26 mouse cellular contexts compared by ENCODE assay signal in genomic region chr7:101423970-101424369, GRCm38 (mm10). TPM values are rescaled to one million over a fixed set of nuclear protein-coding genes. Genes with fewer than 3 reads are reported as not detected.
A peak's percentile ranks its signal among the peaks of the same experiment; 100 is the strongest.
DNase-seq lines count a peak whose midpoint lies in the region; ATAC-seq and TF ChIP-seq lines count a peak whose summit lies in the region.
"Had no signal": no experiment of that assay in that cellular context is flagged by ENCODE, and none has a peak within 500 bp of the region (broad histone marks: within the 10 kb centered on the region; RNA-seq: fewer than 3 reads in every experiment).

No protein-coding gene starts in this region.

- no peak for DNase-seq in forebrain, embryonic 11.5 days (ENCODE audit: low spot score)
- DNase-seq in layer of hippocampus, adult 2 months (ENCODE audit: low spot score in 2 of 2): no peak
- no peak for DNase-seq in layer of hippocampus, adult 9-11 months
- peak; percentile 50 for DNase-seq in midbrain, postnatal 0 days (ENCODE audit: low spot score)
- no peak for DNase-seq in yolk sac, embryonic 10.5 days (ENCODE audit: low spot score)
- DNase-seq: adrenal gland, postnatal 25 days; cerebellum, adult 9-10 months; gastrocnemius, postnatal 14 days; heart, adult 18-20 months; heart, postnatal 10 days; kidney, adult 2 months; lung, adult 18-20 months; right cerebral cortex, adult 18-20 months; right cerebral cortex, postnatal 4 days; thymus, adult 2 months had no signal

- no peak overlapping the region for H3K4me3 ChIP-seq in forebrain, embryonic 15.5 days
- H3K4me3 ChIP-seq in forebrain, embryonic 11.5 days (ENCODE audit: low read depth, low read length): no peak overlapping the region
- peak overlapping the region; percentile 3; the same call in 1 of the 2 replicates for H3K4me3 ChIP-seq in layer of hippocampus, adult 2 months
- H3K4me3 ChIP-seq in midbrain, postnatal 0 days (ENCODE audit: low read depth, low read length): no peak overlapping the region
- no peak overlapping the region for H3K4me3 ChIP-seq in midbrain, embryonic 13.5 days (replicated peaks)
- no peak overlapping the region for H3K4me3 ChIP-seq in stomach, embryonic 15.5 days (replicated peaks)
- H3K4me3 ChIP-seq: embryonic facial prominence, embryonic 15.5 days; heart, embryonic 12.5 days; hindbrain, embryonic 12.5 days; limb, embryonic 13.5 days; liver, embryonic 12.5 days had no signal

- no peaks in the 10 kb centered on the region for H3K36me3 ChIP-seq in forebrain, embryonic 15.5 days
- no peaks in the 10 kb centered on the region for H3K36me3 ChIP-seq in forebrain, embryonic 11.5 days (ENCODE audit: control insufficient read depth, insufficient read depth, low read length)
- no peaks in the 10 kb centered on the region for H3K36me3 ChIP-seq in midbrain, postnatal 0 days (ENCODE audit: insufficient read depth, low read length)
- H3K36me3 ChIP-seq in midbrain, embryonic 13.5 days: no peaks in the 10 kb centered on the region
- no peaks in the 10 kb centered on the region for H3K36me3 ChIP-seq in stomach, embryonic 15.5 days
- H3K36me3 ChIP-seq: embryonic facial prominence, embryonic 15.5 days; heart, embryonic 12.5 days; hindbrain, embryonic 12.5 days; limb, embryonic 13.5 days; liver, embryonic 12.5 days had no signal

- no peaks in the 10 kb centered on the region for H3K9me3 ChIP-seq in forebrain, embryonic 15.5 days
- no peaks in the 10 kb centered on the region for H3K9me3 ChIP-seq in forebrain, embryonic 11.5 days (ENCODE audit: control insufficient read depth, low read length)
- no peaks in the 10 kb centered on the region for H3K9me3 ChIP-seq in midbrain, postnatal 0 days (ENCODE audit: low read length)
- H3K9me3 ChIP-seq in midbrain, embryonic 13.5 days: no peaks in the 10 kb centered on the region
- no peaks in the 10 kb centered on the region for H3K9me3 ChIP-seq in stomach, embryonic 15.5 days
- H3K9me3 ChIP-seq: embryonic facial prominence, embryonic 15.5 days; heart, embryonic 12.5 days; hindbrain, embryonic 12.5 days; limb, embryonic 13.5 days; liver, embryonic 12.5 days had no signal

- 0 out of 2 replicates have a peak overlapping the region, but pooled peaks have one; percentile 2 for H3K4me2 ChIP-seq in forebrain, embryonic 15.5 days (replicated peaks)
- no peak overlapping the region for H3K4me2 ChIP-seq in forebrain, embryonic 11.5 days (ENCODE audit: low read depth, low read length, severe bottlenecking)
- no peak overlapping the region for H3K4me2 ChIP-seq in midbrain, postnatal 0 days (ENCODE audit: low read depth, low read length, poor library complexity, severe bottlenecking)
- H3K4me2 ChIP-seq in midbrain, embryonic 13.5 days (replicated peaks): no peak overlapping the region
- no peak overlapping the region for H3K4me2 ChIP-seq in stomach, embryonic 15.5 days
- H3K4me2 ChIP-seq: embryonic facial prominence, embryonic 15.5 days; heart, embryonic 12.5 days; hindbrain, embryonic 12.5 days; limb, embryonic 13.5 days; liver, embryonic 12.5 days had no signal

- WGBS in forebrain, embryonic 15.5 days: 26% methylated on average over 6 of the region's 6 CpGs
- WGBS in forebrain, embryonic 11.5 days: 79% methylated on average over 6 of the region's 6 CpGs
- 71% methylated on average over 6 of the region's 6 CpGs for WGBS in midbrain, postnatal 0 days
- 69% methylated on average over 6 of the region's 6 CpGs for WGBS in midbrain, embryonic 13.5 days
- WGBS in stomach, embryonic 15.5 days: 54% methylated on average over 6 of the region's 6 CpGs

- H3K4me1 ChIP-seq in forebrain, embryonic 15.5 days: peaks cover 62% of the 10 kb centered on the region
- H3K4me1 ChIP-seq in forebrain, embryonic 11.5 days (replicated peaks; ENCODE audit: control insufficient read depth, insufficient read depth, low read length): 0 out of 2 replicates have a peak, but pooled peaks cover 4% of the 10 kb centered on the region
- peaks cover 11% of the 10 kb centered on the region; the same call in 1 of the 2 replicates for H3K4me1 ChIP-seq in midbrain, postnatal 0 days (ENCODE audit: insufficient read depth, low read length)
- H3K4me1 ChIP-seq in midbrain, embryonic 13.5 days (replicated peaks): peaks cover 58% of the 10 kb centered on the region
- no peaks in the 10 kb centered on the region for H3K4me1 ChIP-seq in stomach, embryonic 15.5 days
- H3K4me1 ChIP-seq: embryonic facial prominence, embryonic 15.5 days; heart, embryonic 12.5 days; limb, embryonic 13.5 days had no signal

- H3K9ac ChIP-seq in forebrain, embryonic 15.5 days (replicated peaks): no peak overlapping the region
- no peak overlapping the region for H3K9ac ChIP-seq in forebrain, embryonic 11.5 days (ENCODE audit: low read length)
- no peak overlapping the region for H3K9ac ChIP-seq in midbrain, postnatal 0 days (replicated peaks; ENCODE audit: low read length, poor library complexity, severe bottlenecking)
- no peak overlapping the region for H3K9ac ChIP-seq in midbrain, embryonic 13.5 days (replicated peaks)
- no peak overlapping the region for H3K9ac ChIP-seq in stomach, embryonic 15.5 days
- H3K9ac ChIP-seq: embryonic facial prominence, embryonic 15.5 days; heart, embryonic 12.5 days; hindbrain, embryonic 12.5 days; limb, embryonic 13.5 days; liver, embryonic 12.5 days had no signal

- H3K27me3 ChIP-seq in forebrain, embryonic 15.5 days: no peaks in the 10 kb centered on the region
- H3K27me3 ChIP-seq in forebrain, embryonic 11.5 days (ENCODE audit: control insufficient read depth, insufficient read depth, low read length): peaks cover 2% of the 10 kb centered on the region; the same call in 1 of the 2 replicates
- peaks cover 6% of the 10 kb centered on the region; the same call in 1 of the 2 replicates for H3K27me3 ChIP-seq in midbrain, postnatal 0 days (ENCODE audit: insufficient read depth, low read length)
- H3K27me3 ChIP-seq in midbrain, embryonic 13.5 days: peaks cover 18% of the 10 kb centered on the region
- H3K27me3 ChIP-seq in stomach, embryonic 15.5 days (replicated peaks): 0 out of 2 replicates have a peak, but pooled peaks cover 1% of the 10 kb centered on the region

- ATAC-seq in forebrain, embryonic 15.5 days (replicated peaks): no peak
- ATAC-seq in forebrain, embryonic 11.5 days (replicated peaks; ENCODE audit: low FRiP score): no peak
- no peak for ATAC-seq in midbrain, postnatal 0 days (ENCODE audit: low FRiP score)
- no peak for ATAC-seq in midbrain, embryonic 13.5 days
- ATAC-seq in stomach, embryonic 15.5 days (ENCODE audit: insufficient read depth, low FRiP score, low read depth): 0 out of 2 replicates have a peak, but pooled peaks have one; percentile 13
- ATAC-seq: liver, embryonic 12.5 days had no signal

- no peak for TF ChIP-seq CTCF in layer of hippocampus, adult 2 months (conservative IDR thresholded peaks at IDR 0.05)
- TF ChIP-seq CTCF in midbrain, postnatal 0 days (IDR thresholded peaks at IDR 0.05): no peak

- peak overlapping the region; percentile 28; the same call in 1 of the 2 replicates for H3K27ac ChIP-seq in forebrain, embryonic 15.5 days (replicated peaks)
- no peak overlapping the region for H3K27ac ChIP-seq in forebrain, embryonic 11.5 days (ENCODE audit: low read depth, low read length)
- no peak overlapping the region for H3K27ac ChIP-seq in layer of hippocampus, adult 2 months
- H3K27ac ChIP-seq in midbrain, postnatal 0 days (ENCODE audit: low read depth, low read length): no peak overlapping the region
- no peak overlapping the region for H3K27ac ChIP-seq in midbrain, embryonic 13.5 days
- no peak overlapping the region for H3K27ac ChIP-seq in stomach, embryonic 15.5 days
- H3K27ac ChIP-seq: embryonic facial prominence, embryonic 15.5 days; hindbrain, embryonic 12.5 days; kidney, postnatal 0 days; limb, embryonic 13.5 days; liver, embryonic 12.5 days had no signal

RNA-seq across cellular contexts. Expression of gene Pde2a, which starts 2.5 kb away (rescaled TPM):
- polyA plus RNA-seq in forebrain, embryonic 15.5 days (2015; fragmentation: Nextera tagmentation; extraction: Ambion mirVana): 42.5 and 46.4 TPM in 2 replicates
- 18.6 and 22.7 TPM in 2 replicates for polyA plus RNA-seq in forebrain, embryonic 11.5 days (2014; fragmentation: Nextera tagmentation; extraction: Ambion mirVana)
- 100 to 1,000 TPM; 300 to 318 TPM for total RNA-seq in layer of hippocampus, adult 2 months (2021)
- total RNA-seq in midbrain, postnatal 0 days (2014; rRNA removed): 49.6 and 53.9 TPM in 2 replicates
- 31.4 and 33.8 TPM in 2 replicates for polyA plus RNA-seq in midbrain, postnatal 0 days (2015; fragmentation: Nextera tagmentation; extraction: Ambion mirVana)
- 16.6 and 18.9 TPM in 2 replicates for polyA plus RNA-seq in midbrain, embryonic 13.5 days (2015; fragmentation: Nextera tagmentation; extraction: Ambion mirVana)
- 9.1 and 15.9 TPM in 2 replicates for polyA plus RNA-seq in stomach, embryonic 15.5 days (2015; fragmentation: Nextera tagmentation; extraction: Ambion mirVana)

RNA-seq across cellular contexts. Expression of gene Gm45837, which starts 13.3 kb away (rescaled TPM):
- polyA plus RNA-seq in forebrain, embryonic 15.5 days (2015; fragmentation: Nextera tagmentation; extraction: Ambion mirVana): 0.87 TPM in 1 of 2 replicates, not detected in the other
- polyA plus RNA-seq in forebrain, embryonic 11.5 days (2014; fragmentation: Nextera tagmentation; extraction: Ambion mirVana): not detected in 2 replicates
- total RNA-seq in layer of hippocampus, adult 2 months (2021): 1 to 10 TPM in 1 of 2 experiments, not detected in 1; 2.4 TPM
- not detected in 2 replicates for total RNA-seq in midbrain, postnatal 0 days (2014; rRNA removed)
- 0.71 TPM in 1 of 2 replicates, not detected in the other for polyA plus RNA-seq in midbrain, postnatal 0 days (2015; fragmentation: Nextera tagmentation; extraction: Ambion mirVana)
- polyA plus RNA-seq in midbrain, embryonic 13.5 days (2015; fragmentation: Nextera tagmentation; extraction: Ambion mirVana): not detected in 2 replicates
- polyA plus RNA-seq in stomach, embryonic 15.5 days (2015; fragmentation: Nextera tagmentation; extraction: Ambion mirVana): 3.6 and 8.0 TPM in 2 replicates
- total RNA-seq: heart, postnatal 10 days; layer of hippocampus, postnatal 14 days had no signal
- polyA plus RNA-seq: hindbrain, embryonic 12.5 days; kidney, adult 2 months; large intestine, adult 2 months; liver, embryonic 12.5 days; thymus, adult 2 months had no signal
